Mouse (Mus musculus) inflammation-experienced regulatory T-cells, adult 6 months (primary cell): Measurements from ENCODE around the gene Cyp4f37. TPM values are rescaled to one million over a fixed set of nuclear protein-coding genes. Genes with fewer than 3 reads are reported as not detected.
"Not testable (repeated sequence)": the region's sequence is repeated elsewhere in the genome, so short reads cannot be mapped to it uniquely, and the experiment has no call there.

ENCODE experiments used
- ATAC-seq: one replicate; pipeline ENCODE4 v1.8.0; 2017
- polyA plus RNA-seq, 3 experiments: library from polyadenylated mRNA; unstranded; fragments of 100-300 nt; shearing (Covaris generic); gene quantifications; one replicate each; pipeline ENCODE4 v1.2.1; 2017

Cyp4f37 gene
- polyA plus RNA-seq: not detected

DNA sequence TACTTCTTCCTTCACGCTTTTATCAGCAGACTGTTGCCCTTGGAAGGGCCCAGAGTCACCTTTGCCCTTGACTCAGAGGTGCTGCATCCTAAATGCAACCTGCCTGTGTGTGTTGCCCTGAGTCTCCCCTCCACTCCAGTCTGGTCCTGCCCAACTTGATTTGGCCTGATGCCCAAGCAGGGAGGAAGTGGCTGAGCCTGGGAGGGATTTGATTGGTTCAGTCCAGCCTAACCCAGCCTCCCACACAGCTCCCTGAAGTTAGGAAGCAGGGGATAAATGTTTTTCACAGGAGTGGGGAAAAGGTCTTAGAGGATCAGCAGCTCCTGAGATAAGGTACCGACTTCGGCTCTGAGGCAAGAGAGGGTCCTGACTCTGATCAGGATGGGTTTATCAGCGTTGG is at the start of gene Cyp4f37:
Cyp4f37 (plus strand) TSS at position 292 of the 400 bp plus-strand sequence.
- ATAC-seq: not testable (repeated sequence)

DNA sequence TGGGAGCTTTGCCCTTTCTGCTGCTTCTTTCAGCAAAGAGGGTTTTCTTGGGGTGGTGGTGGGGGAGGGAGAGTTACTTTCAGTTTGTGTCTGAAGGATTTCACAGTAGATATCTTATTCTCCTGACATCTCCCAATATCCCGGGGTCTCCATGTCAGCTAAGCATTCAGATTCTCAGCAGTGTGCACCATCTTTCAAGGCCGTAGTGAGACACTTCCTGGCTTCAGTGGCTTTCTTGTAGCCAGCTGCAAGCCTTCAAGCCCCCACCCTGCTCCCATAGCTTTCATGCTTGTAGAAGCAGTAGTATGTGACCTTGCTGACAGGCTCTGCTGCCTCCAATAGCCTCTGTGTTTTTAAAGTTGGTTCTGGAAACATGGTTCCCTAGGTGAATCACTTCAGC is 47.8 kb upstream of the Cyp4f37 start:
- not testable (repeated sequence) for ATAC-seq

DNA sequence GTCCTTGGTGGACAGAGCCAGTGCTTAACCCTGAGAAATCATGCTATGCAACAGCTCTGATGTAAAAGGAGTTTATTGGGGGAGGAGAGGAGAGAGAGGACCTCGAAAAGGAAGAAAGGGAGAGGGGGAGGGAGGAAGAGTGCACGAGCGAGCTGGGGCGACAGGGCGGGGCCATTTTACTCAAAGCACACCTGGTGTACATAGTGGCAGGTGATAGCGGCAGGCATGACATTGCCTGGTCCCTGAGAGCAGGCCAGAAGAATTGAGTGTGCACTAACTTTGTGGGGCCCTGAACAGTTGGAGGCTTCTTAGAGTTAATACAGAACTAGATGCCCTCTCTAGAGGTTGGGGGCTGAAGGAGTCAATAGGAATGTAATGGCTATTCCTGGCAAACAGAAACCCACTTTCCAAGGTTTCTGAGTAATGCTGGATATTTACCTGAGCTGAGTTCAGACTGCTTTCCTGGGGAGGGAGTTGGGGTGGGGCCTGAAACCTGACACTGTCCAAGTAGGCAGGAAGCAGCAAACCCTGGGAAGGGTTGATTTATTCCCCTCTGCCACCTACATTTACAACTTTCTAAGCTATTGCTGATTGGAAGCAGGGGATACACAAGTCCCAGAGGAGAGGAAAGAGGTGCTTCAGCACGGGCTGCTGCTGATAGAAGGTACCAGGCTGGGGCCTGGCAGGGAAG is 43.5 kb upstream of the Cyp4f37 start:
- no peak for ATAC-seq

DNA sequence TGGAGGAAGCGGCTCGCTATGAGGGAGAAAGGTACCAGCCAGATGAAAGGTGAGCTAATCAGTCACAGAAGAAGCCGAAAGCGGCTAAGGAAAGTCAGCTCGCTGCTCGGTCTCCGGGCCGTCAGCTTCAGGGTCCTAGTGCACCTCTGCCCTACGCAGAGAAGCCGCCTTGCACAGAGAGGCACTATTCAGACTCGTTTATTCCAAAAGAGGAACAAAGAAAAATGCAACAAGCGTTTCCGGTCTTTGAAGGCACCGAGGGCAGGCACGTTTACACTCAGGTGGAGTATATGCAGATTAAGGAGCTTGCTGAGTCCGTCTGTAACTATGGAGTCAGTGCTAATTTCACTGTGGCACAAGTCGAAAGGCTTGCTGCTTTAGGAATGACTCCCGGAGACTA is 24.6 kb upstream of the Cyp4f37 start:
- no peak for ATAC-seq

DNA sequence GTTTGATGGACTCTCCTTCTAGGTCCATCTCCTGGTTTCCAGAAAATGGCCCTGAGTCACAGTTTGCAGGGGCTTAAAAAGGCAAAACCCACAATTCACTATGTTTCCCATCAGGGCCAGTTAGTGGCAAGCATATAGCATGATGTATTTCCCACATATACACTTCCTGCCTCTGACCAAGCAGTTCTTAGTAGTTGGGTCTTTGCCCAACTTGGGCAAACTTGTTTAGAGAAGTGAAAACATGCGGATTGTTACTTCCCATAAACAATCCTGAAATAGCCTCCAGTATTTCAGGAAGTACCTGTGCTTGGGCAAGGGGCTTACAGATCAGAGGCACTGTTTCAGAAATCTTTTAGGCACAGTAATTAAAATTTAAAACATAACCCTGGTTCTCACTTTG is 13.1 kb upstream of the Cyp4f37 start:
- ATAC-seq: no peak

DNA sequence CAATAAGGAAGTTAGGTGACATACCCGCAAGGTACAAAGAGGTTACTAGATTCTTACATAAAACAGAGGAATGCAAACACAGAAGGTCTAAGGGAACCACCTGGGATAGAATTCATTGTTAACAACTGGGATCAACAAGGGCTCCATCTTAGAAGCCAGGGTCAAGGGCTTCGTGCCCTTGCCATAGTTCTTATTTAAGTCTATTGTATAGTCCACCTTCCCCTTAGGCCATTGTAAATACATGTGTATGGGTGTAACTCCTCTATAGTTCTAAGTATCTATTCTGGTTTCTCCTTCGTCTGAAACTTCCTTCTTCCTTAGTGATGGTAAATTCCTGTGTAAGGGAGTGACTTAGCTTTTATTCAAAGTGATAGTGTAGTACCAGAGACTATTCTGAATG is 10.9 kb upstream of the Cyp4f37 start:
- ATAC-seq: not testable (repeated sequence)

DNA sequence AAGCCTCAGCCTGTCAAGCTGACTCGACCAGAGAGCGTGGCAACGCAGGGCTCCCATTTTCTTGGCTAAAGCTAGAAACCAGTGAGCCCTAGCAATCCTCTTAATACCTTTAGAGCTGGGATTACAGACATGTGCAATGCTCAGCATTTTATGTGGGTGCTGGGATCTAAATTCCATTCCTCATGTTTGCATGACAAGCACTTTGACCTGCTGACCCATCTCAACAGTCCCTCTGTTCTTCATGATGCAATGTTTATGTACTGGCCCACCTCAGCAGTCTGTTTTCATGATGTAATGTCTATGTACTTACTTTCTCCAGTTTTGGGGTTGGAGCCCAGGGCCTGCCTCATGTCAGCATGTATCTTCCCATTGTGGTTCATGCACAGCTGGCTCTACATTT is 10.2 kb upstream of the Cyp4f37 start:
- ATAC-seq: no peak

DNA sequence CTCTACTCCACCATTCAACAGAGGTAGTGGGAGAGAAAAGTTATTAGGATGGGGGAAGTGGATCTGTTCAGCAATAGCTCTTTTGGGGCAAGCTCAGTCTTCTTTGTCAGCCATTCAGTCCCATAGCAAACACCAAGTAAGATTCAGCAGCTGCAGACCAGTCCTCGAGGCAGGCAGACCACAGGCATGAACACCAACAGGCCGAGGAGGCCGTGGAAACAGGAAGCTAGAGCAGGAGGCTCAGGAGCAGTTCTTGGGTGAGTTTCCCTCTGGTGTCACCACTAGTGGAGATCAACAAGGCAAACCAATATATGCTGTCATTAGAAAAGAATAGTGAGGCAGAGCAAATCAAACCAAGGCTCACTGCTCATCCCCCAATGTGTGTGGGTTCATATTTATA is 8.7 kb upstream of the Cyp4f37 start:
- ATAC-seq: no peak

DNA sequence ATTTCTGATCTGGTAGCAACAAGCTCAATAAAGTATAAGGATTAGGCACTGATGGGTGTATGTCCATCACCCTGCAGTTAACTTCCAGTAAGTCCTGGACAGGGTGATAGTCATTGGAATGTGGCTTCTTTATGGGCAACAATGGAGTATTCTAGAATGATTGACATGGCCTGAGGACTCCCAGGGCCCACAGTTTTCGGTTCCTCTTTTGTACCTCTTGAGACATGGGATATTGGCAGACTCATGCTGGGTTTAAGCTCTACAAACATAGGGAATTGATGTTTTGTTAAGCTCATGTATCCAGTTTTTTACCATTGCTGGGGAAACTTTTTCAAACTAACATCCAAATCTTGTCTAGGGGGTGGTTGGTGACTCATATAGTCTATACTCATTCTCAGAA is 3.9 kb upstream of the Cyp4f37 start:
- ATAC-seq: no peak

DNA sequence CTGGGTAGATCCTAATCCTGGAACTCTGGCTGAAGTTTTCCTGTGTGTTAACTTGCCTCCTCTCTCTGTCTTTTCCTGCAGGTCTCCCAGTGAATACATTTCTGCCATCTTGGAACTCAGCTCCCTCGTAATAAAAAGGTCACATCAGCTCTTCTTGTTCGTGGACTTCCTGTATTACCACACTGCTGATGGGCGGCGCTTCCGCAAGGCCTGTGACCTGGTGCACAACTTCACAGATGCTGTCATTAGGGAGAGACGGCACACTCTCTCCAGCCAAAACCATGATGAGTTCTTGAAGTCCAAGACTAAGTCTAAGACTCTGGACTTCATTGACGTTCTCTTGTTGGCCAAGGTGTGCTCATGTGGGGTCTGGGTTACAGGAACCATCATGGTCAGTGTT is 8.6 kb downstream of the Cyp4f37 start:
- not testable (repeated sequence) for ATAC-seq

DNA sequence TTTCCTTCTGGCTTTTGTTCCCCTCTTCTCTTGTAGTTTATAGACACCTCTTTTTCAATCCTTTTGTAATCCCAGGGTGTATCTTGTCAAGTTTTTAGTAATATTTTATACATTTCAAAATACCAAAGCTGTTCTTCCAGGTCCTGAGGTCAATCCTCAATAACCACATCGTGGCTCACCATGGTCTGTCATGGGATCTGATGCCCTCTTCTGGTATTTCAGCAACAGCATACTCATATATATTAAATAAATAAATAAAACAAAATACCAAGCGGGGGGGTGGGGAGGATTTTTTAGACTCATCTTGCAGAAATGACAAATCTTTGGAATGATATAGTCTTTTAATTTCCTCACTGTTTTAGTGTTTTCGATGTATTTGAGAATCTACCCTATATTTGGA is 10.8 kb downstream of the Cyp4f37 start:
- no peak for ATAC-seq

DNA sequence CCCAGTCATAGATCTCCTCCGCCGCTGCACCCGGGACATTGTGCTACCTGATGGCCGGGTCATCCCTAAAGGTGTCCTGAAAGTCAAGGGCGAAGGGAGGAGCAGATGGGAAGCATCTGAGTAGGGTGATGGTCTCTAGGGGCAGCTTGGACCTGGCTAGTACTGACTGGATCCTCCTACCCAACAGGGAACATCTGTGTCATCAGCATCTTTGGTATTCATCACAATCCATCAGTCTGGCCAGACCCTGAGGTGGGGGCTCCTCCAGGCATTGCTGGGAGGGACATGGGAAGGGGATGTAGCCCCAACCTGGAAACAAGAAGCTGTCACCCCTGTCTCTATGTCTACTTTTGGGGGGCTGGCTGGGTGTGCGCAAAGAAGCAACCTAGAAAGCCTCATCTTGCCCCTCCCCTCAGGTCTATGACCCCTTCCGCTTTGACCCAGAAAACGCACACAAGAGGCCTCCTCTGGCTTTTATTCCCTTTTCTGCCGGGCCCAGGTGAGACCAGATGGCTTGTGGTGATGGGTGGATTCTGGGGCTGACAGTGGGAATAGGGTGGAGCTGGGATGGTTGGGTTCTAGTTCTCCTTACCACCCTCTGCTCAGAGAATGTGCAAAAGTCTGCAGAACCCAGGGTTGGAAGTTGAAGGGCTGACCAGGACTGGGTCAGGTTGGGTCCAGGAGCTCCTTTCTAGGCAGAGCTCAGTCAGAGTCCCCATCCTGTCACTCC is 13.3 kb downstream of the Cyp4f37 start:
- not testable (repeated sequence) for ATAC-seq

DNA sequence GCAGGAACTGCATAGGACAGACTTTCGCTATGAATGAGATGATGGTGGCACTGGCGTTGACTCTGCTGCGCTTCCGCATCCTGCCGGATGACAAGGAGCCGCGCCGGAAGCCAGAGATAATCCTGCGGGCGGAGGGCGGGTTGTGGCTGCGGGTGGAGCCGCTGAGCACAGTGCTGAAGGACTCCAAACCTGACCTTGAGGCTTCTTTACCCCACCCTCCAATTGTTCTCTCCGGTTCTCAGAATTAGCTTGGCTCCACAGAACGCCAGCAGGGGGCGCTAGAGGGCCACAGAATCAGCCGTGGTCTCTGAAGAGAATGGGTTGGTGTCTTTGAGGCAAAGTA is 13.8 kb downstream of the Cyp4f37 start:
- peak; percentile 85 for ATAC-seq

DNA sequence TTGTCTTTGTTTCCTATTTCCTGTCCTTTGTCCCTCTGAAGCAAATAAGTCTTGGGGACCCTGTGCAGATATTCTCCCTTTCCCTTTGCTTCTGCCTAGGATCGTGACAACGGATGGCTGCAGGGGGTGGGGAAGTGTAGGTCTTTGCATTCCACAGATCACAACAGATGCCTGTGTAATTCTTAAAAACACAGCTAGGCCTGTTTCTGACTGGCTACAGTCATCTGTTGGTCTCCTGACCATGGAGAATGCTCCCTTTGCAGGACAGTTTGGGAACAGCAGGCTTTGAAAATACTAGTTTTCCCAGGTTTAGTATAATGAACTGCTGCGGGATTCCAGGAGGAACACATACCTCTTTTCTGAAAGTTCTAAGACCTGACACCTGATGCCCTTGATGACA is 15.2 kb downstream of the Cyp4f37 start:
- ATAC-seq: no peak

DNA sequence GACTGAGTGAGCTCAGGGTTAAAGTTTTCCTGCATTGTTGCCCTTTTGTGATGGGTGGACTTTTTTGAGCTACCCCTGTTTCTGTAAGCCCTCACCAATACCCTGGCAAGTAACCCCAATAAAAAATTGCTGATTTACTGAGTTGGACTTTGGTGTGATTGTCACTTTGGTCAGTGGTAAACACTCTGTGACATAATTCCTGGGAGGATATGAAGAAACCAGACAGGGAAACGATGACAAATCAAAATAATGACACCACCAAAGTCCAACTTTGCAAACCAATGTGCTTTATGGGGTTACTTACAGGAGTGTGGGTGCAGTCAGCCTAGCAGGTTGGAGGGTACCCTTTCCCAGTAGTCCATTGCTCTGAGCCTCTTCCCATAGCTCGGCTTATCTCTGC is 16.0 kb downstream of the Cyp4f37 start:
- ATAC-seq: no peak

DNA sequence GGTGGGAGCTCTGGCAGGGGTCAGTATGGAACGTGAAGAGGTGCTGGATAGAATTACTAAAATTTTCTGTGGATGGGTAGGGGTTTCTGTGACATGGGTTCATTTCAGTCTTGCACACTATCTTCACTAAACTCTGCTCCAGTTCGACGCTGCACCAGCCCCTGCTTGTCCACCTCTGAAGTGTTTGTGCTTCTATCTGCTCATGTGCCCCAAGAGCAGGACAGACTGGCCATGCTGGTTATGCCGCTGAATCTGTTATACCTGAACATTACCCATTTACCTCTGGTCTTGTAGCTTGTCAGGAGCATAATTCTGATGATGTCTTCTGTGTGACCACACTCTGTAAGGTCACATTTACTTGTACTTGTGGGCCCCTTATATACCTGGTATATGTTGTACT is 25.5 kb downstream of the Cyp4f37 start:
- ATAC-seq: no peak

DNA sequence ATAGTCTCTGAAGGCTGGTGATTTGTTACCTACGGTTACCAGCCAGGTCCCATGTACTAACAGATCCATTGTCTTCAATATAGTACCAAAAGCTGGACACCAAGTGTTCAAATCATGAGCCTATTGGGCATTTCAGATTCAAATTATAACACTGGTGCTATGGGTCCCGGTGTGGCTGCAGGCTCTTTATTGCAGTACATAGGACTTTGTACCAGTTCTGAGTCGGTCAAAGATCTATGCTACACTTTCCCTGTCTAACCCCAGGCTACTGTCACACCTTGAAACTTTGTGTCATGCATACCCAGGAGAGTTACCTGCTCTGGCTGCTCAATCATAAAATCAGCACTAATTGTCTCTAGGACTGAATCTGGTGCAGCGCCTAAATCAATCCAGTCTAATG is 32.8 kb downstream of the Cyp4f37 start:
- no peak for ATAC-seq

DNA sequence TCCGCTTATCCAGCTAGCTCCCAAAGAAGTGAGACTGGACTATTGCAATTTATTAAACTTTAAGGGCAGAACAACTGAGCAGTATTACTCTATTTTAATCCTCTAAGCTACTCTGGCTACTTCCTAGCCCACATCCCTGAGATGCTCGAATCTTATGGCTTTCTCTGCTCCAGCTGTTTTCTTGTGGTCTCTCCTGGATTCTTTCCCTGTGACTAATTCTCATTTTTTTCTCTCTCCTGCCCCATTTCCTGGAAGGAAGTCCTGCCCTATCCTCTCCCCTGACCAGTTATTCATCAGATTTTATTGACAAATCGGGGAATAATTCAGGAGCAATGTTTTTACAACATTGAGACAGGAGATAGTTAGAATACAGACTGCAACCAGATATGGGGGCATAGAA is 35.9 kb downstream of the Cyp4f37 start:
- no peak for ATAC-seq

DNA sequence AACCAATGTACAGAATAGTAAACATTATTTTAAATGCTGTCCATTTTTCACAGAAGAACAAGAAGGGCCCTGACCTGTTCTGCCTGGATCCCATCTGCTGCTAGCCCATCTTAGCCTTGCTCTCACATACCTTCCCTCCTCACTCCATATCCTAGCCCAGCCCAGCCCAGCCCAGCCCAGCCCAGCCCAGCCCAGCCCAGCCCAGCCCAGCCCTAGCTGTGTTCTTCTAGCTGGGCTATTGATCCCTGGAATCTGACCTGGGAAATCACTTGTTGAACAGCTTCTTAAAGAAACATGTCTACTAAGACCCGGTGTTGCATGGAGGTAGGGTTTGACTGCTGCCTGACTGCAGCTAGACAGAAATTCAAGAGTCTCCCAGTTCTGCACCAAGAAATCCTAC is 37.1 kb downstream of the Cyp4f37 start:
- ATAC-seq: no peak

DNA sequence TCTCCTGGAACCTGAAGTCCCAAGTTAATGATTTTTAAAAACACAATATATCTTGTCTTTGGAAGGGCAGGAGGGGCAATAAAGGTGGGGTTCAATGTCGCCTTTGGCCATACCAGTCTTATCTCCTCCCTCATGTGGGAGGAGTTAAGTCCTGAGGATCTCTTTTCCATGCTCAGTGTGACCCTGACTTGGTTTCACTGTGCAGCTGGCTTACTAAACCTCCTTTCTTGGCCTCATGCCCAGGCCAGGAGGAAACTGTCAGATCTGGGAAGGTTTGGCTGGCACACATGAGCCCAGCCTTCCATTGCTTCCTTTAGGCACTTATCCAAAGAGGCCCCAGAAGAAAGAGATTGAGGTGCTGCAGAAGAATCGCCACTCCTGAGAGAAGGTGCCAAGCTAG is 37.6 kb downstream of the Cyp4f37 start, which contains the start of gene Cyp4f40:
Cyp4f40 (plus strand) TSS at position 189 of the 400 bp plus-strand sequence.
- no peak for ATAC-seq

DNA sequence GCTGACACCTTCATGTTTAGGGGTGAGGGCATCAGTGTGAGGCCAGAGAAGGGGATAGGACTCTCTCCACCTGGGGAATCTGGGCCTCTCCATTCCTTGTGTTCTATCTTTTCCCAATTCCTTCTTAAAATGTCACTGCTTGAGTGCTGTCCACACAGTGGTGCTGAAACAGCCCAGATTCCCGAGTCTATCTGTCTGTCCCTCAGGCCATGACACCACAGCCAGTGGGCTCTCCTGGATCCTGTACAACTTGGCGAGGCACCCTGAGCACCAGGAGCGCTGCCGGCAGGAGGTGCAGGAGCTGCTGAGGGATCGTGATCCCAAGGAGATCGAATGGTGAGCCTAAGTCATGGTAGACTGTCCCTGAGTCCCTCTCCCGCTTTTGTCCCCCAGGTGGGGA is 52.9 kb downstream of the Cyp4f37 start:
- no peak for ATAC-seq

DNA sequence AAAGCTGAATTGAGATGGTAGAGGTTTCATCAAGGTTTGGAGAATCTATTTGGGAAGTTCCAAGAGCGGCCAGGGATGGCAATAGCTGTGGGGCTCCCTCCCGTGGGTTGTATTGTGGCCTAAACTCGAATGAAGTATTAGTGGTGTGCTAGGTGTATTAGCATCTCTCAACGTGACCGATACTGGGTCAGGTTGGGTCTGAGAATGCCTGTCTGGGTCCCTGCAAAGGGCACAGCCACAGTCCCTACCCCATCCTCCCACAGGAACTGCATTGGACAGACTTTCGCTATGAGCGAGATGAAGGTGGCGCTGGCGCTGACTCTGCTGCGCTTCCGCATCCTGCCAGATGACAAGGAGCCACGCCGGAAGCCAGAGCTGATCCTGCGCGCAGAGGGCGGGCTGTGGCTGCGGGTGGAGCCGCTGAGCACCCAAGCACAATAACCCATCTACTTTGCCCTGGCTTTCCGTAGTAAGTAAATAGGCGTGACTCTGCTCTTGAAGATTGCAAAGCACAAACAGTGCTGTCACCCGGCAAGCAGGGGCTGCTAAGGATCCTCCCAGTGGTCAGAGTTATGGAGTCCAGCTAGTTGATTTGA is 55.0 kb downstream of the Cyp4f37 start:
- peak; percentile 77 for ATAC-seq

DNA sequence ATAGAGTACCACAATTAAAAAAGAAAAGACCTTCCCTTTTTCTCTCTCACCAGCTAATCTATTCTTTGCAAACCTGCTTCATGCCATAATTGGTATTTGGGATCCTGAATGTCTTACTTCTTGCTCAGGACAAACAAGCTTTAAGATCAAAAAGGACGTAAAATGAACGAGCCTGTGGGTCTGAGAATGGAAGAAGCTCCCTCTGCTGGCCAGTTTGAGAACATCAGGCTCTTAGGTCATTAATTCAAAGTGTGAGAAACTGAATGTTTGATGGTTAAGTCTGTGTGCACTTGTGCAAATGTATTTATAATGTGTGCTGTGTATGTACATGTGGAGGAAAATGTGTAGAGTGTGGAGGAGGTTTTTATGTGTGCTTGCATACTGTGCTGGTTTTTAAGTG is 59.3 kb downstream of the Cyp4f37 start:
- no peak for ATAC-seq
